Mouse (Mus musculus) testis, postnatal 14 days (tissue): ENCODE measurements around the gene Irf2bp1.
A peak's percentile ranks its signal among the peaks of the same experiment; 100 is the strongest.

Experiments used
- DNase-seq: peaks from one replicate; pipeline ENCODE4 v3.0.0; 2021; ENCODE audit warnings: low spot score

The Irf2bp1 gene

GRCm38 (mm10) chr7:19003902-19004630, at the start of gene Irf2bp1:
TSS of gene Irf2bp1 (plus strand) at chr7:19004044.
- peak; percentile 92 for DNase-seq

GRCm38 (mm10) chr7:18957569-18958383, 46.1 kb upstream of the Irf2bp1 start:
- DNase-seq: peak; percentile 27

GRCm38 (mm10) chr7:18958384-18958766, 45.5 kb upstream of the Irf2bp1 start:
- no peak for DNase-seq

GRCm38 (mm10) chr7:18959446-18959845, 44.4 kb upstream of the Irf2bp1 start:
- no peak for DNase-seq

- DNase-seq: no peak
These were observed 41.6 kb upstream of the Irf2bp1 start for GRCm38 (mm10) chr7:18962171-18962792.

GRCm38 (mm10) chr7:18962795-18963194, 41.0 kb upstream of the Irf2bp1 start:
- DNase-seq: no peak

- DNase-seq: no peak
These were observed 40.5 kb upstream of the Irf2bp1 start for GRCm38 (mm10) chr7:18963294-18963843.

GRCm38 (mm10) chr7:18965312-18965711, 38.5 kb upstream of the Irf2bp1 start:
- DNase-seq: no peak

- no peak for DNase-seq
These were observed 36.2 kb upstream of the Irf2bp1 start for GRCm38 (mm10) chr7:18967603-18968002.

- DNase-seq: no peak
These were observed 32.9 kb upstream of the Irf2bp1 start for GRCm38 (mm10) chr7:18970956-18971355.

- DNase-seq: no peak
These were observed 25.5 kb upstream of the Irf2bp1 start for GRCm38 (mm10) chr7:18978381-18978780.

- DNase-seq: no peak
These were observed 17.3 kb upstream of the Irf2bp1 start for GRCm38 (mm10) chr7:18986503-18986902.

- DNase-seq: no peak
These were observed 16.7 kb upstream of the Irf2bp1 start, which contains the start of gene Nanos2 for GRCm38 (mm10) chr7:18987100-18987499. TSS of gene Nanos2 (plus strand) at chr7:18987400.

GRCm38 (mm10) chr7:18987747-18988146, 16.1 kb upstream of the Irf2bp1 start:
- DNase-seq: no peak

GRCm38 (mm10) chr7:18988780-18989179, 15.1 kb upstream of the Irf2bp1 start:
- DNase-seq: no peak

GRCm38 (mm10) chr7:18989995-18990394, 13.8 kb upstream of the Irf2bp1 start:
- no peak for DNase-seq

GRCm38 (mm10) chr7:18990601-18991295, 13.1 kb upstream of the Irf2bp1 start, which contains the start of gene Mypop:
TSS of gene Mypop (plus strand) at chr7:18991245.
- peak; percentile 99 for DNase-seq

GRCm38 (mm10) chr7:18991660-18992293, 12.1 kb upstream of the Irf2bp1 start:
- no peak for DNase-seq

- DNase-seq: no peak
These were observed 11.6 kb upstream of the Irf2bp1 start for GRCm38 (mm10) chr7:18992294-18992675.

- no peak for DNase-seq
These were observed 10.8 kb upstream of the Irf2bp1 start for GRCm38 (mm10) chr7:18993036-18993435.

GRCm38 (mm10) chr7:18998835-18999234, 5.0 kb upstream of the Irf2bp1 start:
- no peak for DNase-seq
